Comparison of ENCODE assay signal across 17 mouse cellular contexts in genomic region chr10:19119281-19120049, GRCm38 (mm10).
"Had no signal": no experiment of that assay in that cellular context is flagged by ENCODE, and none has a peak within 500 bp of the region (broad histone marks: within the 10 kb centered on the region; RNA-seq: fewer than 3 reads in every experiment).

No protein-coding gene starts in this region.

- H3K36me3 ChIP-seq: kidney, embryonic 15.5 days; limb, embryonic 15.5 days; liver, embryonic 12.5 days; midbrain, embryonic 10.5 days; neural tube, embryonic 13.5 days had no signal

- H3K9me3 ChIP-seq: kidney, embryonic 15.5 days; limb, embryonic 15.5 days; liver, embryonic 12.5 days; midbrain, embryonic 10.5 days; neural tube, embryonic 13.5 days had no signal

- ATAC-seq: liver, embryonic 12.5 days had no signal

- H3K4me3 ChIP-seq: kidney, embryonic 15.5 days; limb, embryonic 15.5 days; liver, embryonic 12.5 days; midbrain, embryonic 10.5 days; neural tube, embryonic 13.5 days had no signal

- H3K27ac ChIP-seq: kidney, embryonic 15.5 days; limb, embryonic 15.5 days; liver, embryonic 12.5 days; midbrain, embryonic 10.5 days; neural tube, embryonic 13.5 days had no signal

- H3K4me1 ChIP-seq: kidney, embryonic 15.5 days; liver, embryonic 12.5 days; neural tube, embryonic 13.5 days had no signal

- H3K4me2 ChIP-seq: kidney, embryonic 15.5 days; limb, embryonic 15.5 days; liver, embryonic 12.5 days; lung, embryonic 14.5 days; neural tube, embryonic 13.5 days had no signal

- DNase-seq: kidney, adult 18-20 months; kidney, postnatal 14 days; left cerebral cortex, postnatal 4 days; lung, embryonic 14.5 days; lung, postnatal 10 days; lung, postnatal 4 days; midbrain, embryonic 14.5 days; right cerebral cortex, adult 18-20 months; right cerebral cortex, postnatal 4 days; spleen, adult 18-20 months; thymus, adult 2 months; thymus, postnatal 25 days had no signal

- H3K27me3 ChIP-seq: kidney, embryonic 15.5 days; limb, embryonic 15.5 days; liver, embryonic 12.5 days; neural tube, embryonic 13.5 days had no signal

- H3K9ac ChIP-seq: kidney, embryonic 15.5 days; limb, embryonic 15.5 days; liver, embryonic 12.5 days; lung, embryonic 14.5 days; neural tube, embryonic 13.5 days had no signal
